Mouse (Mus musculus) CH12.LX (cell line): Measurements from ENCODE around the gene Trpc1. TPM values are rescaled to one million over a fixed set of nuclear protein-coding genes. Genes with fewer than 3 reads are reported as not detected.

ENCODE experiments used
- DNase-seq: peaks from one replicate; pipeline ENCODE4 v3.0.0-alpha.2; 2013; ENCODE audit errors: extremely low read depth
- H3K27ac ChIP-seq: 2 replicates; pipeline ENCODE4 v1.5.1; 2012; ENCODE audit warnings: low read depth, mild to moderate bottlenecking, control low read depth, moderate library complexity; ENCODE audit not compliant: insufficient read depth
- H3K27me3 ChIP-seq: replicated peaks from 2 replicates; pipeline ENCODE3; 2012; ENCODE audit warnings: inconsistent platforms
- H3K36me3 ChIP-seq, 2 experiments: replicated peaks in 1 of 2; 2 replicates each; pipeline versions ENCODE3 to v1.6.1; 2012; ENCODE audit warnings: inconsistent platforms in 1 of 2, low read length in 1 of 2, mild to moderate bottlenecking in 1 of 2, mixed read lengths in 1 of 2, moderate library complexity in 1 of 2; ENCODE audit not compliant: control insufficient read depth in 1 of 2, insufficient read depth in 1 of 2
- H3K4me1 ChIP-seq, 2 experiments: 2 replicates each; pipeline ENCODE4 v1.6.1; 2012; ENCODE audit warnings: inconsistent platforms in 1 of 2, moderate library complexity in 1 of 2; ENCODE audit not compliant: insufficient read depth in 2 of 2, control insufficient read depth in 1 of 2
- H3K4me2 ChIP-seq: 2 replicates; pipeline ENCODE4 v1.6.1; 2012; ENCODE audit warnings: low read depth, mild to moderate bottlenecking, control low read depth; ENCODE audit not compliant: poor library complexity, insufficient read depth, severe bottlenecking
- H3K4me3 ChIP-seq, 3 experiments: fragments of 150-350 bp in 1 of 3; sonication (generic) in 1 of 3; replicated peaks in 1 of 3; 2 replicates each; pipeline versions ENCODE3 to v1.5.1; 2011 to 2012; ENCODE audit warnings: low read depth in 2 of 3, low read length in 2 of 3, mild to moderate bottlenecking in 2 of 3, moderate library complexity in 2 of 3, control low read depth in 1 of 3, improper control_type of control experiment in 1 of 3, inconsistent platforms in 1 of 3, mixed read lengths in 1 of 3; ENCODE audit not compliant: poor library complexity in 1 of 3
- H3K79me2 ChIP-seq: replicated peaks from 2 replicates; pipeline ENCODE4 v1.6.1; 2012; ENCODE audit warnings: mild to moderate bottlenecking, moderate library complexity; ENCODE audit not compliant: control insufficient read depth, poor library complexity, insufficient read depth, severe bottlenecking; ENCODE audit errors: extremely low read depth
- H3K9ac ChIP-seq: 2 replicates; pipeline ENCODE4 v1.6.1; 2012; ENCODE audit warnings: low read depth, mild to moderate bottlenecking, control low read depth, moderate library complexity; ENCODE audit not compliant: insufficient read depth
- H3K9me3 ChIP-seq: replicated peaks from 2 replicates; pipeline ENCODE3; 2012; ENCODE audit warnings: low read length, inconsistent platforms, mixed read lengths
- CHD2 ChIP-seq: IDR thresholded peaks from 2 replicates; pipeline ENCODE4 v1.6.1; 2011; ENCODE audit warnings: low read length, improper control_type of control experiment
- CTCF ChIP-seq, 2 experiments: IDR thresholded peaks in 1 of 2; conservative IDR thresholded peaks in 1 of 2; 2 replicates each; pipeline ENCODE4 v1.5.1; 2011 to 2012; ENCODE audit warnings: low read depth in 2 of 2, low read length in 2 of 2, improper control_type of control experiment in 1 of 2, inconsistent platforms in 1 of 2, mild to moderate bottlenecking in 1 of 2, moderate library complexity in 1 of 2
- EP300 ChIP-seq: IDR thresholded peaks from 2 replicates; pipeline ENCODE4 v1.6.1; 2011; ENCODE audit warnings: low read length, improper control_type of control experiment
- GABPA ChIP-seq: IDR thresholded peaks from 2 replicates; pipeline ENCODE4 v1.6.1; 2012; ENCODE audit warnings: low read depth, low read length, improper control_type of control experiment, inconsistent platforms; ENCODE audit not compliant: insufficient replicate concordance
- JUN ChIP-seq: IDR thresholded peaks from 2 replicates; pipeline ENCODE4 v1.6.1; 2011; ENCODE audit warnings: low read depth, mild to moderate bottlenecking, low read length, improper control_type of control experiment, moderate library complexity; ENCODE audit not compliant: insufficient read depth
- MAX ChIP-seq: IDR thresholded peaks from 2 replicates; pipeline ENCODE4 v1.6.1; 2011; ENCODE audit warnings: low read length, improper control_type of control experiment
- MYC ChIP-seq: IDR thresholded peaks from 2 replicates; pipeline ENCODE4 v1.6.1; 2011; ENCODE audit warnings: low read depth, mild to moderate bottlenecking, improper control_type of control experiment, low read length
- NELFE ChIP-seq: IDR thresholded peaks from 2 replicates; pipeline ENCODE4 v1.6.1; 2011; ENCODE audit warnings: low read depth, low read length, improper control_type of control experiment
- PAX5 ChIP-seq: IDR thresholded peaks from 2 replicates; pipeline ENCODE4 v1.6.1; 2012; ENCODE audit warnings: low read length, inconsistent platforms, mixed read lengths
- POLR2A ChIP-seq: IDR thresholded peaks from 2 replicates; pipeline ENCODE4 v1.6.1; 2011; ENCODE audit warnings: low read depth, mild to moderate bottlenecking, improper control_type of control experiment, low read length
- POLR2AphosphoS2 ChIP-seq: IDR thresholded peaks from 2 replicates; pipeline ENCODE4 v1.6.1; 2011; ENCODE audit warnings: low read depth, low read length, improper control_type of control experiment
- RAD21 ChIP-seq: IDR thresholded peaks from 2 replicates; pipeline ENCODE4 v1.6.1; 2011; ENCODE audit warnings: low read depth, mild to moderate bottlenecking, low read length, improper control_type of control experiment, moderate library complexity
- SIN3A ChIP-seq: IDR thresholded peaks from 2 replicates; pipeline ENCODE4 v1.6.1; 2012; ENCODE audit warnings: low read length, improper control_type of control experiment, inconsistent platforms
- SMC3 ChIP-seq: IDR thresholded peaks from 2 replicates; pipeline ENCODE4 v1.6.1; 2011; ENCODE audit warnings: low read depth, low read length, improper control_type of control experiment
- TBP ChIP-seq: conservative IDR thresholded peaks from 2 replicates; pipeline ENCODE4 v1.6.1; 2011; ENCODE audit warnings: low read depth, low read length, improper control_type of control experiment
- TCF12 ChIP-seq: IDR thresholded peaks from 2 replicates; pipeline ENCODE4 v1.6.1; 2014; ENCODE audit warnings: low read depth, mild to moderate bottlenecking, inconsistent platforms, low read length, improper control_type of control experiment
- UBTF ChIP-seq: IDR thresholded peaks from 2 replicates; pipeline ENCODE4 v1.6.1; 2012; ENCODE audit warnings: low read depth, mild to moderate bottlenecking, inconsistent platforms, low read length, improper control_type of control experiment, moderate library complexity
- USF1 ChIP-seq: IDR thresholded peaks from 2 replicates; pipeline ENCODE4 v1.6.1; 2014; ENCODE audit warnings: low read depth, mild to moderate bottlenecking, inconsistent platforms, low read length, improper control_type of control experiment
- USF2 ChIP-seq: conservative IDR thresholded peaks from 2 replicates; pipeline ENCODE4 v1.6.1; 2011; ENCODE audit warnings: low read depth, low read length, improper control_type of control experiment
- dilution Hi-C: fragments of 300-500 bp; cut with MboI; formaldehyde crosslinking; loops from 2 replicates; pipeline ENCODE4 v1.14.3; 2020; ENCODE audit warnings: low sequenced_read_pairs; ENCODE audit not compliant: extremely low pct_unique_long_range_greater_than_20kb, extremely low pct_ligation_motif_present
- in situ Hi-C: fragments of 300-500 bp; cut with MboI; formaldehyde crosslinking; loops from 3 replicates; pipeline ENCODE4 v1.14.3; 2019; ENCODE audit warnings: low sequenced_read_pairs, low pct_ligation_motif_present, low pct_unique_long_range_greater_than_20kb, mixed read lengths
- polyA plus RNA-seq: library from polyadenylated mRNA; unstranded; fragments of >175 nt; gene quantifications from 2 replicates; pipeline ENCODE4 v1.2.1, GENCODE M21; 2012; ENCODE audit warnings: low read depth; ENCODE audit not compliant: insufficient read length
- total RNA-seq, 2 experiments: library from RNA; depleted of rRNA; stranded (reverse); fragments of 300-350 nt in 1 of 2; fragments of >200 nt in 1 of 2; gene quantifications; 2 replicates each; pipeline ENCODE4 v1.2.3; 2012 to 2014

The Trpc1 gene
- total and polyA plus RNA-seq, 3 experiments = not detected

GRCm38 (mm10) chr9:95749461-95749928, 680 bp downstream of the Trpc1 start:
- Histone ChIP-seq H3K4me1 (0 out of 4 replicates have a peak, but pooled peaks cover 0 to 5% of the 10 kb centered on the region in 2 experiments), H3K9me3 (peaks cover 11% of the 10 kb centered on the region), H3K9ac (no peak overlapping the region), H3K4me2 (no peak overlapping the region), H3K79me2 (no peaks in the 10 kb centered on the region; the same call in 1 of the 2 replicates), H3K27me3 (no peaks in the 10 kb centered on the region), H3K4me3 (no peak overlapping the region), H3K27ac (no peak overlapping the region), H3K36me3 (no peaks in the 10 kb centered on the region)
- TF ChIP-seq UBTF (no peak), MYC (no peak)
- in situ Hi-C loops = no loop called here
- DNase-seq = no peak
- dilution Hi-C loops = no loop called here

- H3K36me3 ChIP-seq = no peaks in the 10 kb centered on the region
- no peaks in the 10 kb centered on the region for H3K27me3 ChIP-seq
- H3K9ac ChIP-seq = no peak overlapping the region
- no peaks in the 10 kb centered on the region; the same call in 1 of the 2 replicates for H3K79me2 ChIP-seq
- in situ Hi-C loops = no loop called here
- H3K4me1 ChIP-seq = 0 out of 4 replicates have a peak, but pooled peaks cover 0 to 5% of the 10 kb centered on the region in 2 experiments
- DNase-seq = no peak
- H3K9me3 ChIP-seq = peaks cover 11% of the 10 kb centered on the region
- no peak overlapping the region for H3K27ac ChIP-seq
- TF ChIP-seq RAD21 (no peak), SIN3A (no peak), POLR2A (no peak), USF1 (no peak), GABPA (no peak), SMC3 (no peak), USF2 (no peak), MYC (no peak), CHD2 (no peak), TBP (no peak), TCF12 (no peak), CTCF (conservative IDR thresholded peaks at IDR 0.05 in 1 of 2, IDR thresholded peaks at IDR 0.05 in 1 of 2; ENCODE audit: low read depth in 2 of 2, low read length in 2 of 2) (no peak), NELFE (no peak), PAX5 (no peak), MAX (no peak), JUN (no peak), POLR2AphosphoS2 (no peak), EP300 (no peak)
- TF ChIP-seq, all 38 proteins: peak for 0
- Histone ChIP-seq H3K4me2 (no peak overlapping the region), H3K4me3 (no peak overlapping the region)
- dilution Hi-C loops = no loop called here
These were observed 2.9 kb downstream of the Trpc1 start for GRCm38 (mm10) chr9:95747298-95747697.
